Mouse (Mus musculus): ENCODE results near the gene Wfdc11. TPM values are rescaled to one million over a fixed set of nuclear protein-coding genes. Genes with fewer than 3 reads are reported as not detected.

Wfdc11 gene
- total RNA-seq (2023), result not detected

GRCm38 (mm10) chr2:164673987-164674386 is at the start of gene Wfdc11:
Wfdc11 (minus strand) TSS chr2:164674087.

GRCm38 (mm10) chr2:164715005-164715404 is 41.1 kb upstream of the Wfdc11 start, which contains the start of gene Spint5:
Spint5 (plus strand) TSS chr2:164715305.

DNA sequence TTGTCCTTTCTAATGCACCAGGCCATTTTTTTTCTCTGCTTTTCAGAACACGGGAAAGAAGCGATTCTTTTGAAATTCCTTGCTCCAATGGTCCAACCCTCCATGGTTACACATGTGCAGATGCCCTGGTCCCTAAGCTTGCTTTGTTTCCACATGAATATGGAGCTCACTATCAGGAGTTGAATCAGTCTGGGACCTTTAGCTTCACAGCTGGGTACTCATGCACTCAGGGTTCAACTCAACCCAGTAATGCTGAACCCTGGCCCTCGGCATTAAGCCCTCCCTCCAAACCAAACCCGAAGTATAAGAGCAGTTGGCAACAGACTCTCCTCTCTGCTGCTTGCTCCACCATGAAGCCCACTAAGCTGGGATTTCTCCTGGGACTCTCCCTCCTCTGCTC is 24.3 kb upstream of the Wfdc11 start, which contains the start of gene Spint4:
TSS of gene Spint4 (plus strand) at position 301 of the 400 bp plus-strand sequence.

DNA sequence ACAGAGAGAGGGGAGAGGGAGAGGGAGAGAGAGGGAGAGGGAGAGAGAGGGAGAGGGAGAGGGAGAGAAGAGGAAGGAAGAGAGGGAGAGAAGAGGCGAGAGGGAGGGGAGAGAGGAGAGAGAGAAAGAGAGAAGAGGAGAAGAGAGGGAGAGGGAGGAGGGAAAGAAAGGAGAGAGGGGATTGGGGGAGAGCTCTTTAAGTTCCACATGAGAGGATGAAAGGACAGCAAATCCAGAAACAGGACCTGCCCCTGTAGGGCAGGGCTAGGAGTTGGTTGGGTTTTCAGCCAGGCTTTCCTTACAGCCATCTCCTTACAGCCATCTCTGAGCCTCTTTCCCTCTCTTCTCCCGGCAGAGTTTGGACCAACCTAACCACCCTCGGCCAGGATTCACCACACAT is 10.9 kb upstream of the Wfdc11 start, which contains the start of gene Wfdc13:
TSS of gene Wfdc13 (plus strand) at position 301 of the 400 bp plus-strand sequence.

DNA sequence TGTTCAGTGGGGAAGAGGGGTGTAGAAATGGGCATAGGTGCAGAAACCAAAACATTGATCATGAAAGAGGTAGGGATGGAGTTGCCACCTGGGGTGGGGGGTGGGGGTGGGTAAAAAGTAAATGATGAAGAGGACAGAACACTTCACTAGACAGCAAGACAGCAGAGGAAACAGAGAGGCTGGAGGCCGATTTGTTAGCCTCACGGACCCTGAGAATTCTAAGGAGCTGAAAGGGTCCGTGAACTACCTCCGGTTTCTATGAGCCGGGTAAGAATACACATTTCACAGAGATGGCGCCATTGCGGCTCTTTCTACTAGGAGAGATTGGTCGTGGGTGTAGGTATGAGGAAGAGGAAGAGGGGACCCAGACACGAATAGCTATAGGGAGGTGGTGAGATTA is 17.4 kb downstream of the Wfdc11 start, which contains the start of gene Wfdc9:
TSS of gene Wfdc9 (minus strand) at position 101 of the 400 bp plus-strand sequence.

GRCm38 (mm10) chr2:164655858-164656257 is 18.0 kb downstream of the Wfdc11 start, which contains the start of gene Wfdc10:
Wfdc10 (plus strand) TSS chr2:164656046.

DNA sequence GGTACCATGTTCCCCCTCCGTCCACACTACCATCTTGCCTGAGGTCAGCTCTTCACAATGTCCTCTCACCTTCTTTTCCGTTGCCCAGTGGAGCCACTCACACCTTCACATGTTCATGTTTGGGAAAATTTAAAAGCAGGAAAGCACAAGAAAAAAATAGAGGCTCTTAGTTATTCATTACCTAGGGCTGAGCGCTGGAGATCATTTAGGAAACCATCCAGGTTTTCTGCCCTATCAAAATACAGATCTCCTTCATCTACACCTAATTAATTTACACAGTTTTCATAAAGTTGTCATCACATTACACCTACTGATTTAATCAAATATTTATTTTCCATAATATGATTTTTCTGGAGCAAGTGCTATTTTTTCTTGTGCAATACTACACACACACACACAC is 35.2 kb downstream of the Wfdc11 start, which contains the start of gene Wfdc16:
TSS of gene Wfdc16 (minus strand) at position 101 of the 400 bp plus-strand sequence.

GRCm38 (mm10) chr2:164613471-164613870 is 60.4 kb downstream of the Wfdc11 start, which contains the start of the genes Wfdc6b and Wfdc8:
Wfdc6b (plus strand) TSS chr2:164613522.
Wfdc8 (minus strand) TSS chr2:164613626.

Other genes starting within 250 kb of the Wfdc11 start
- 1 to 10 TPM; 3.3 to 3.8 TPM for gene Sdc4, start 230.2 kb downstream of the Wfdc11 start, total RNA-seq (2023)
- gene Sys1, start 217.1 kb downstream of the Wfdc11 start, total RNA-seq (2023), result 10 to 100 TPM; 54.0 to 59.5 TPM
- gene Gm20458, start 213.1 kb downstream of the Wfdc11 start, total RNA-seq (2023), result not detected
- not detected for gene Trp53tg5, start 200.4 kb downstream of the Wfdc11 start, total RNA-seq (2023)
- 10 to 100 TPM in 1 of 2 experiments, 1 to 10 TPM in 1; 9.3 to 13.0 TPM for gene Dbndd2, start 188.0 kb downstream of the Wfdc11 start, total RNA-seq (2023)
- 10 to 100 TPM; 67.3 to 77.4 TPM for gene Pigt, start 176.6 kb downstream of the Wfdc11 start, total RNA-seq (2023)
- not detected for gene Wfdc2, start 111.7 kb downstream of the Wfdc11 start, total RNA-seq (2023)
- gene Spint3, start 100.6 kb downstream of the Wfdc11 start, total RNA-seq (2023), result not detected
- gene Wfdc6a, start 88.6 kb downstream of the Wfdc11 start, total RNA-seq (2023), result not detected
- gene Eppin, start 80.5 kb downstream of the Wfdc11 start, total RNA-seq (2023), result not detected
- gene Wfdc6b, start 60.6 kb downstream of the Wfdc11 start, total RNA-seq (2023), result not detected
- not detected for gene Wfdc8, start 60.5 kb downstream of the Wfdc11 start, total RNA-seq (2023)
- not detected for gene Wfdc16, start 35.3 kb downstream of the Wfdc11 start, total RNA-seq (2023)
- not detected for gene Wfdc10, start 18.0 kb downstream of the Wfdc11 start, total RNA-seq (2023)
- not detected for gene Wfdc9, start 17.5 kb downstream of the Wfdc11 start, total RNA-seq (2023)
- not detected for gene Wfdc13, start 11.0 kb upstream of the Wfdc11 start, total RNA-seq (2023)
- not detected for gene Spint4, start 24.4 kb upstream of the Wfdc11 start, total RNA-seq (2023)
- not detected for gene Spint5, start 41.2 kb upstream of the Wfdc11 start, total RNA-seq (2023)
- gene Wfdc3, start 71.8 kb upstream of the Wfdc11 start, total RNA-seq (2023), result under 1 TPM in 1 of 2 experiments, not detected in 1; 0.36 TPM
- gene Dnttip1, start 71.9 kb upstream of the Wfdc11 start, total RNA-seq (2023), result 10 to 100 TPM; 41.7 to 46.9 TPM
- 1 to 10 TPM; 2.9 to 9.5 TPM for gene Ube2c, start 95.8 kb upstream of the Wfdc11 start, total RNA-seq (2023)
- gene Tnnc2, start 105.9 kb upstream of the Wfdc11 start, total RNA-seq (2023), result not detected
- under 1 TPM; 0.33 to 0.96 TPM for gene Snx21, start 111.7 kb upstream of the Wfdc11 start, total RNA-seq (2023)
- gene Acot8, start 130.8 kb upstream of the Wfdc11 start, total RNA-seq (2023), result 10 to 100 TPM; 51.6 to 59.8 TPM
- 1 to 10 TPM; 3.4 to 3.6 TPM for gene Zswim3, start 131.0 kb upstream of the Wfdc11 start, total RNA-seq (2023)
- 10 to 100 TPM; 11.1 to 11.2 TPM for gene Zswim1, start 148.6 kb upstream of the Wfdc11 start, total RNA-seq (2023)
- gene Spata25, start 154.4 kb upstream of the Wfdc11 start, total RNA-seq (2023), result not detected
- gene Ctsa, start 158.8 kb upstream of the Wfdc11 start, total RNA-seq (2023), result 100 to 1,000 TPM; 118 to 128 TPM
- 1 to 10 TPM; 1.1 to 1.7 TPM for gene Neurl2, start 159.4 kb upstream of the Wfdc11 start, total RNA-seq (2023)
- 1 to 10 TPM; 5.7 to 6.9 TPM for gene Pltp, start 183.6 kb upstream of the Wfdc11 start, total RNA-seq (2023)
- gene Pcif1, start 205.2 kb upstream of the Wfdc11 start, total RNA-seq (2023), result 100 to 1,000 TPM in 1 of 2 experiments, 10 to 100 TPM in 1; 83.5 to 104 TPM
- 10 to 100 TPM; 55.6 to 55.9 TPM for gene Zfp335, start 237.7 kb upstream of the Wfdc11 start, total RNA-seq (2023)